Mouse (Mus musculus): ENCODE measurements around the gene Syndig1. TPM values are rescaled to one million over a fixed set of nuclear protein-coding genes. Genes with fewer than 3 reads are reported as not detected.

Syndig1 gene
- total and polyA plus RNA-seq, 2 experiments, result not detected

DNA sequence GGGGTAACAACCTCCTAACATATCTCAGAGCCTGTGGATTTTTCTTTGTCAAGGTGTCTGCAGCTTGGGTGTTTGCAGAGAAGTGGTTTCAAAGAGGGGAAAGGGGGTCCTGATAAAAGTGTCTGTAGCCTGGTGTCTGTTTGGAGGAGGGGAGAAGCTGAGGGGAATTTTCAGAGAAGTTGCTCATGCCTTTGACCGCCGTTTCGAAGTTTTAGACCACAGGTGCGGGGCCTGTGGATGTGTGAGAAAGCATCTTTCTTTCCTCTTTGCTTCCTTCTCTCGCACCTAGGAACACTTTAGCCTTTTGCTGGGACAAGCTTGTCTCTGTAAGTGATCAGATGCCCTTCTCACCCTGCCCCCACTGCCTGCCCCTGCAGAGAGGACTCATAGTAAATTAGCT, 3.3 kb downstream of the Syndig1 start:
- no peak for DNase-seq (ENCODE audit: extremely low read depth, low read depth, low spot score)
- Histone ChIP-seq H3K79me2 (ENCODE audit: control insufficient read depth, insufficient read depth, low read length) (no peaks in the 10 kb centered on the region), H3K4me1 (ENCODE audit: control insufficient read depth, insufficient read depth, low read length) (no peaks in the 10 kb centered on the region), H3K36me3 (ENCODE audit: control insufficient read depth, insufficient read depth, low read length) (no peaks in the 10 kb centered on the region), H3K27me3 (ENCODE audit: control insufficient read depth, insufficient read depth, low read length) (peaks cover 15% of the 10 kb centered on the region; the same call in 1 of the 2 replicates), H3K4me3 (ENCODE audit: insufficient read depth, low read depth, low read length) (no peak overlapping the region), H3K27ac (replicated peaks; ENCODE audit: insufficient read depth, low read depth, low read length) (no peak overlapping the region), H3K9ac (ENCODE audit: low read depth, low read length) (no peak overlapping the region)
- TF ChIP-seq CTCF (IDR thresholded peaks at IDR 0.05; ENCODE audit: low read depth, low read length) (no peak), POLR2A (IDR thresholded peaks at IDR 0.05; ENCODE audit: extremely low read depth, insufficient read depth, low read length) (no peak)
- WGBS, result 7% methylated on average over 5 of the region's 5 CpGs

DNA sequence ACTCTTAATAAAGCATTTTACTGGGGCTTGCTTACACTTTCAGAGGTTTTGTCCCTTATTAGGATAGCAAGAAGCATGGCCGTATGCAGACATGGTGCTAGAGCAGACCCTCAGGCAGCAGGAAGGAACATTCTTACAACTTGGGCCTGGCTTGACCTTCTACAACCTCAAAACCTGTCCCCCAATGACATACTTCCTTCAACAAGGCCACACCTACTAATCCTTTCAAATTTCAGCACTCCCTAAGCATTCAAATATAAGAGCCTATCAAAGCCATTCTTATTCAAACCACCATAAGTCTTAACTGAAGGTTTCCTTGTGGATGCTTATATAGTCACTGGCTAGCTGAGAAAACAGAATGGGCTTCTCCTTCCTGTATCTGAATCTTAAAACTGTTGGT, 6.1 kb downstream of the Syndig1 start:
- H3K79me2 ChIP-seq (ENCODE audit: control insufficient read depth, insufficient read depth, low read length), result no peaks in the 10 kb centered on the region
- H3K4me3 ChIP-seq (ENCODE audit: insufficient read depth, low read depth, low read length), result no peak overlapping the region
- TF ChIP-seq CTCF (IDR thresholded peaks at IDR 0.05; ENCODE audit: low read depth, low read length) (no peak), POLR2A (IDR thresholded peaks at IDR 0.05; ENCODE audit: extremely low read depth, insufficient read depth, low read length) (no peak)
- H3K27me3 ChIP-seq (ENCODE audit: control insufficient read depth, insufficient read depth, low read length), result peaks cover 10% of the 10 kb centered on the region; the same call in 1 of the 2 replicates
- no peak for DNase-seq (ENCODE audit: extremely low read depth, low read depth, low spot score)
- no peak overlapping the region for H3K27ac ChIP-seq (replicated peaks; ENCODE audit: insufficient read depth, low read depth, low read length)
- H3K9ac ChIP-seq (ENCODE audit: low read depth, low read length), result no peak overlapping the region
- no peaks in the 10 kb centered on the region for H3K36me3 ChIP-seq (ENCODE audit: control insufficient read depth, insufficient read depth, low read length)
- 91% methylated on average over 1 of the region's 1 CpGs for WGBS
- no peaks in the 10 kb centered on the region for H3K4me1 ChIP-seq (ENCODE audit: control insufficient read depth, insufficient read depth, low read length)

DNA sequence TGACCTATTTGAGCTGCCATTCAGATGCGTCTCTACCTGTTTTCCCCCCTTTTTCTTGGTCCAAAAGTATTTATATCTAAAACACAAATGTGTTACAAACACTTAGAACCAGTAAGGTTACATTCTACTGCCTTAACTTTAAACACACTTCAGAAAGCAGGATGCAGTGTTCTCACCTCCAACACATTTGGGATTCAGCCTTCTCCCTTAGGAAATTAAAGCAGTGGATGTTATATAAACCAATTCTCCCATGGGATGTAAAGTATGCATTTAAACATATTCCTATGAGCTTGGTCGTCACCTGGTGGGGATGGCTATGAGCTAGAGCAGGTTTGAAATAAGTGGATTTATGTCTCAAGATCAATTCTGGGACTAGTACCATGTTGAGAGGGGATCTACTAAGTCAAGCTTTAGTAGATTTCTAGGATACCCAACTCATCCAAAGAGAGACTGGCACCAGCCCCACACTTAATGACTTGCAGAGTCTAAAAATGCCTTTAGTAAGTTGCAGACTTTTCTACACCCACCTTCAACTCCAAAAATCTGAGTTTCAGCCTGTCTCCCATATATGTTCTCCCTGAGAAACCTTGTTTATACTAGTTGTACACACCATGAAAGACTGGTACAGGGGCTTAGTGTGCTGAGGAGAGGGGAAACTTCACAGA, 7.6 kb downstream of the Syndig1 start:
- Histone ChIP-seq H3K4me1 (ENCODE audit: control insufficient read depth, insufficient read depth, low read length) (no peaks in the 10 kb centered on the region), H3K36me3 (ENCODE audit: control insufficient read depth, insufficient read depth, low read length) (no peaks in the 10 kb centered on the region), H3K9ac (ENCODE audit: low read depth, low read length) (no peak overlapping the region), H3K27ac (replicated peaks; ENCODE audit: insufficient read depth, low read depth, low read length) (no peak overlapping the region), H3K27me3 (ENCODE audit: control insufficient read depth, insufficient read depth, low read length) (no peaks in the 10 kb centered on the region; the same call in 1 of the 2 replicates), H3K4me3 (ENCODE audit: insufficient read depth, low read depth, low read length) (no peak overlapping the region), H3K79me2 (ENCODE audit: control insufficient read depth, insufficient read depth, low read length) (no peaks in the 10 kb centered on the region)
- DNase-seq (ENCODE audit: extremely low read depth, low read depth, low spot score), result no peak
- 60% methylated on average over 2 of the region's 2 CpGs for WGBS
- TF ChIP-seq POLR2A (IDR thresholded peaks at IDR 0.05; ENCODE audit: extremely low read depth, insufficient read depth, low read length), result no peak
- no peak for TF ChIP-seq CTCF (IDR thresholded peaks at IDR 0.05; ENCODE audit: low read depth, low read length)

DNA sequence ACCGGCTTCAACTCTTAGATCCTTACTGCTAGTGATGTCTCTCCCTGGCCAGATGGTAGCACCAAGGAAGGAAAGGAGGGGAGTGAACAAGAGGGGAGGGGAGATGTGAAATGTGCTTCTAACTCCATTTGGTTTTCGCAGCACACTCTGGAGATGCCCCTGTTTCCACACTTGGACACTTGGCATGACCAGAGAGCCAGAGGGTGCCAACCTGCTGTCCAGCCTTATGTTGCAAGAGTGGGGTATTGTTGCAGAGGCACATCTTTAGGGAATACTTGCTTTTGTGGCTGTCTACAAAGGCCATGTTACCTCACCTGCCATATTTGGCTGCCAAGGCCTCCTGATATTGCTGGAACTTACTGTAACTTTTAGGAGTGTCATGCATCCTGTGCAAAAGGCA, 10.7 kb downstream of the Syndig1 start:
- H3K79me2 ChIP-seq (ENCODE audit: control insufficient read depth, insufficient read depth, low read length), result no peaks in the 10 kb centered on the region
- TF ChIP-seq POLR2A (IDR thresholded peaks at IDR 0.05; ENCODE audit: extremely low read depth, insufficient read depth, low read length), result no peak
- TF ChIP-seq CTCF (IDR thresholded peaks at IDR 0.05; ENCODE audit: low read depth, low read length), result no peak
- WGBS, result 73% methylated on average over 2 of the region's 2 CpGs
- H3K27me3 ChIP-seq (ENCODE audit: control insufficient read depth, insufficient read depth, low read length), result no peaks in the 10 kb centered on the region
- H3K4me3 ChIP-seq (ENCODE audit: insufficient read depth, low read depth, low read length), result no peak overlapping the region
- no peak overlapping the region for H3K27ac ChIP-seq (replicated peaks; ENCODE audit: insufficient read depth, low read depth, low read length)
- no peaks in the 10 kb centered on the region for H3K36me3 ChIP-seq (ENCODE audit: control insufficient read depth, insufficient read depth, low read length)
- DNase-seq (ENCODE audit: extremely low read depth, low read depth, low spot score), result no peak
- no peak overlapping the region for H3K9ac ChIP-seq (ENCODE audit: low read depth, low read length)
- no peaks in the 10 kb centered on the region for H3K4me1 ChIP-seq (ENCODE audit: control insufficient read depth, insufficient read depth, low read length)

DNA sequence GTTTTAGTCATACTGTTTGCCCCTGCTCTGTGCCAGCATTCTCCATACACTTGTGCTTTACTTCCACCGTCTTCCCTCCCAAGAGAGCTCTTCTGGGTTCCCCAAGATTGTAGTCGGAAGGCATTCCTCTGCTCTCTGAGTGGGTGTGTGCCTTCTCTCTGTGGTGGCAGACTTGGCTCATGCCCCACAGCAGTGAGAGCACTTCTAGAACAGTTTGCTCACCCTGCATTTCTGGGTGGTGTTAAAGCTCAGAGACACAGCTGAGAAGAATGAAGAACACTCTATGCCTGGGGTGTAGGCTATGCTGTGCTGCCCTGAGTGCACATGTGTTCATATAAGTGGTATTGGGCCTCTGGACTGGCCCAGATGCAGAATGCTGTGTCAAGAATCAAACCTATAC, 15.6 kb downstream of the Syndig1 start:
- 68% methylated on average over 2 of the region's 2 CpGs for WGBS
- Histone ChIP-seq H3K36me3 (ENCODE audit: control insufficient read depth, insufficient read depth, low read length) (no peaks in the 10 kb centered on the region), H3K4me1 (ENCODE audit: control insufficient read depth, insufficient read depth, low read length) (no peaks in the 10 kb centered on the region), H3K27ac (replicated peaks; ENCODE audit: insufficient read depth, low read depth, low read length) (no peak overlapping the region), H3K4me3 (ENCODE audit: insufficient read depth, low read depth, low read length) (no peak overlapping the region), H3K27me3 (ENCODE audit: control insufficient read depth, insufficient read depth, low read length) (no peaks in the 10 kb centered on the region), H3K79me2 (ENCODE audit: control insufficient read depth, insufficient read depth, low read length) (no peaks in the 10 kb centered on the region), H3K9ac (ENCODE audit: low read depth, low read length) (no peak overlapping the region)
- no peak for TF ChIP-seq CTCF (IDR thresholded peaks at IDR 0.05; ENCODE audit: low read depth, low read length)
- TF ChIP-seq POLR2A (IDR thresholded peaks at IDR 0.05; ENCODE audit: extremely low read depth, insufficient read depth, low read length), result no peak
- DNase-seq (ENCODE audit: extremely low read depth, low read depth, low spot score), result no peak

DNA sequence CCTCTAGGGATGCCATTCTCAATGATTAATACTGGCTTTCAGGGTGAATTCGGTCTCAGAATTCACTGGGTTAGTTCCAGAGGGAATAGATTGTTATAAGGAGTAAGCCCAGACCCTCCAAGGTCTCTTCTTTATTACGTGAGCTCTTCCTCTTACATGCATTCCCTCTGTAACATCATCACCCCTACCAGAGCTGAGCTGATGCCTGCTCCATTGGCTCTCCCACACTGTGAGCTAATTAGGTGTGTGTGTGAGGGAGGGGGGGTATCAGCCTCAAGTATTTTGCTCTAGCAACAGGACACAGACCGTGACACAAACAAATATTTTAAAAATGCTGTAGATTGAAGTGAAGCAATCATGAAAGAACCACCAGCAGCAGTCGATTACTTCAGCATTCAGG, 19.8 kb downstream of the Syndig1 start:
- Histone ChIP-seq H3K36me3 (ENCODE audit: control insufficient read depth, insufficient read depth, low read length) (no peaks in the 10 kb centered on the region), H3K27me3 (ENCODE audit: control insufficient read depth, insufficient read depth, low read length) (no peaks in the 10 kb centered on the region), H3K4me3 (ENCODE audit: insufficient read depth, low read depth, low read length) (no peak overlapping the region), H3K9ac (ENCODE audit: low read depth, low read length) (no peak overlapping the region), H3K27ac (replicated peaks; ENCODE audit: insufficient read depth, low read depth, low read length) (no peak overlapping the region), H3K4me1 (ENCODE audit: control insufficient read depth, insufficient read depth, low read length) (no peaks in the 10 kb centered on the region), H3K79me2 (ENCODE audit: control insufficient read depth, insufficient read depth, low read length) (no peaks in the 10 kb centered on the region)
- 48% methylated on average over 4 of the region's 4 CpGs for WGBS
- TF ChIP-seq CTCF (IDR thresholded peaks at IDR 0.05; ENCODE audit: low read depth, low read length) (no peak), POLR2A (IDR thresholded peaks at IDR 0.05; ENCODE audit: extremely low read depth, insufficient read depth, low read length) (no peak)
- no peak for DNase-seq (ENCODE audit: extremely low read depth, low read depth, low spot score)

Data from liver, adult 2 months (tissue).